Mouse (Mus musculus) forebrain, embryonic 14.5 days (tissue): ENCODE measurements around the gene Dixdc1. TPM values are rescaled to one million over a fixed set of nuclear protein-coding genes. Genes with fewer than 3 reads are reported as not detected.

Experiments
- ATAC-seq: fragments of 200-750 bp; cut with Nextera tagmentation; 2 replicates; pipeline ENCODE4 v1.8.0; 2017; ENCODE audit warnings: mild to moderate bottlenecking, moderate library complexity
- DNase-seq: peaks from one replicate; pipeline ENCODE4 v3.0.0-alpha.2; 2015; ENCODE audit warnings: low spot score
- H3K27ac ChIP-seq: fragments of 300-500 bp; sonication (generic); 2 replicates; pipeline ENCODE4 v1.5.1; 2014; ENCODE audit warnings: low read depth, mild to moderate bottlenecking, control low read depth, low read length, moderate library complexity
- H3K27me3 ChIP-seq: fragments of 300-500 bp; sonication (generic); replicated peaks from 2 replicates; pipeline ENCODE4 v1.6.1; 2014; ENCODE audit warnings: low read length, control low read depth, mixed read lengths; ENCODE audit not compliant: control insufficient read depth, insufficient read depth
- H3K36me3 ChIP-seq: fragments of 300-500 bp; sonication (generic); 2 replicates; pipeline ENCODE4 v1.6.1; 2014; ENCODE audit warnings: low read length, control low read depth; ENCODE audit not compliant: control insufficient read depth, insufficient read depth
- H3K4me1 ChIP-seq: fragments of 300-500 bp; sonication (generic); 2 replicates; pipeline ENCODE4 v1.6.1; 2014; ENCODE audit warnings: antibody characterized with exemption, low read length, control low read depth; ENCODE audit not compliant: control insufficient read depth, insufficient read depth
- H3K4me2 ChIP-seq: fragments of 300-500 bp; sonication (generic); 2 replicates; pipeline ENCODE4 v1.6.1; 2014; ENCODE audit warnings: mild to moderate bottlenecking, control low read depth, low read length
- H3K4me3 ChIP-seq: fragments of 300-500 bp; sonication (generic); 2 replicates; pipeline ENCODE4 v1.5.1; 2014; ENCODE audit warnings: low read depth, low read length, control low read depth
- H3K9ac ChIP-seq: fragments of 300-500 bp; sonication (generic); 2 replicates; pipeline ENCODE4 v1.6.1; 2014; ENCODE audit warnings: mild to moderate bottlenecking, low read length, control low read depth, moderate library complexity
- H3K9me3 ChIP-seq: fragments of 300-500 bp; sonication (generic); replicated peaks from 2 replicates; pipeline ENCODE4 v1.6.1; 2016; ENCODE audit warnings: low read length, control low read depth, mixed read lengths; ENCODE audit not compliant: control insufficient read depth
- WGBS: fragments of 180-500 bp; shearing (Covaris S2); extraction: QIAGEN DNeasy Blood & Tissue Kit; methylation state at CpG from one replicate; pipeline ENCODE4 v1.1.7; 2014; 5-methylcytosine and 5-hydroxymethylcytosine counted together
- polyA plus RNA-seq: library from polyadenylated mRNA; unstranded; fragments of >200 nt; fragmentation: Nextera tagmentation; extraction: Ambion mirVana; gene quantifications from 2 replicates; pipeline ENCODE4 v1.2.1, GENCODE M21; 2014

The Dixdc1 gene
- polyA plus RNA-seq, 1 experiment from 2014 or later = 21.6 TPM

GRCm38 (mm10) chr9:50681727-50682126 lies 57.6 kb downstream of the Dixdc1 start:
- WGBS = 66% methylated on average over 7 of the region's 7 CpGs
- no peak overlapping the region for H3K9ac ChIP-seq
- no peaks in the 10 kb centered on the region for H3K4me1 ChIP-seq
- H3K27me3 ChIP-seq = no peaks in the 10 kb centered on the region
- no peaks in the 10 kb centered on the region for H3K9me3 ChIP-seq
- H3K27ac ChIP-seq = no peak overlapping the region
- ATAC-seq = no peak
- H3K4me2 ChIP-seq = no peak overlapping the region
- no peak overlapping the region for H3K4me3 ChIP-seq
- peaks cover 78% of the 10 kb centered on the region for H3K36me3 ChIP-seq
- DNase-seq = no peak

DNA sequence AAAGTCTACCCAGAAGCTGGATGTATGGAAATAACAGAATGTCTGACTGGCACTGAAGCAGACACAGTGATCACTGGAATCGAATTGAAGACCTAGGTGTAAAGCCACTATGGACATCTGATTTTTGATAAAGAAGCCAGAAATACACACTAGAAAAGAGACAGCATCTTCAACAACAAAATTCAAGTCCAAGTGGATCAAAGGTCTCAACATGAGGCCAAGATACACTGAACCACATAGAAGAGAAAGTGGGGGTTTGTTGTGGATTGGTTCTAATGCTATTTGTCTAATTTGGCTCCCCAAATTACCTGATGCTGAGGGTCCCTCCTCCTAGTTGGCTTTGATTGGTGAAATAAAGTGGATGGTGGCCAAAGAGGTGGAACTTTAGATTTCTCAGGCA lies 59.9 kb downstream of the Dixdc1 start:
- H3K9ac ChIP-seq = no peak overlapping the region
- peaks cover 62% of the 10 kb centered on the region for H3K36me3 ChIP-seq
- H3K27me3 ChIP-seq = no peaks in the 10 kb centered on the region
- no peaks in the 10 kb centered on the region for H3K4me1 ChIP-seq
- no peak overlapping the region for H3K4me2 ChIP-seq
- no peaks in the 10 kb centered on the region for H3K9me3 ChIP-seq
- 93% methylated on average over 1 of the region's 1 CpGs for WGBS
- no peak for ATAC-seq
- DNase-seq = no peak
- no peak overlapping the region for H3K4me3 ChIP-seq
- H3K27ac ChIP-seq = no peak overlapping the region

DNA sequence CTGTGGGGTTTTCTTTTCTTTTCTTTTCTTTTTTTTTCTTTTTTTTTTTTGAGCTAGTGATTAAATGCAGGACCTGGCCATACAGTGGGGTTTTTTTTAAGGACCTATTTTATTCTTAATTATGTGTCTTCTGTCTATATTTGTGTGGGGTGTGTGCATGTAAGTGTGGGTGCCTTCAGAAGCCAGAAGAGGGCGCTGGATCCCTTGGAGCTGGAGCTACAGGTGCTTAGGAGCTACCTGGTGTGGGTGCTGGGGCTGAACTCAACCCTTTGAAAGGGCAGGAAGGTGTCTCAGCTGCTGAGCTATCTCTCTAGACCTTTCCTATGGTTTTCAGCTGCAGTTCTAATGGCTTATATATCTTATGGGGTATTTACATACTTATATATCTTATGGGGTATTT lies 64.5 kb downstream of the Dixdc1 start:
- Histone ChIP-seq H3K27ac (no peak overlapping the region), H3K4me1 (no peaks in the 10 kb centered on the region), H3K9me3 (no peaks in the 10 kb centered on the region), H3K27me3 (no peaks in the 10 kb centered on the region), H3K36me3 (peaks cover 22% of the 10 kb centered on the region; the same call in 1 of the 2 replicates), H3K4me3 (no peak overlapping the region), H3K4me2 (no peak overlapping the region), H3K9ac (no peak overlapping the region)
- DNase-seq (no peak), ATAC-seq (no peak)
- 37% methylated on average over 1 of the region's 1 CpGs for WGBS

DNA sequence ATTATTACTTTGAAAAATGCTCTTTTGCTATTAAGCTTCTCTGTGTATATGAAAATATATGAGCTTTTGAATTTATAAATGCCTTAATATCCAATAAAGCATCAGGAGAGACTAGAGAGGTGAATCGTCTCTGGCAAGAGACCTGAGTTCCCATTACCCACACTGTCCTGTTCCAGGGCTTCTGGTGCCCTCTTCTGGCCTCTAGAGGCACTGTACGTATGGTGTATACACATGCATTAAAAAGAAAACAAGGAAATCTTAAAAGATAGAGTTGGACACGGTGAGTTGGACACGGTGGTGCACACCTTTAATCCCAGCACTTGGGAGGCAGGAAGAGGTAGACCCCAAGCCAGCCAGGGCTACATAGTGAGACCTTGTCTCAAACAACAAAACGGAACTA lies 68.6 kb downstream of the Dixdc1 start:
- WGBS = 36% methylated on average over 5 of the region's 5 CpGs
- Histone ChIP-seq H3K36me3 (peaks cover 28% of the 10 kb centered on the region), H3K9ac (no peak overlapping the region), H3K4me2 (no peak overlapping the region), H3K4me3 (no peak overlapping the region), H3K9me3 (no peaks in the 10 kb centered on the region), H3K27ac (no peak overlapping the region), H3K27me3 (no peaks in the 10 kb centered on the region), H3K4me1 (no peaks in the 10 kb centered on the region)
- DNase-seq (peak; percentile 68), ATAC-seq (peak; percentile 77; the same call in 1 of the 2 replicates)

DNA sequence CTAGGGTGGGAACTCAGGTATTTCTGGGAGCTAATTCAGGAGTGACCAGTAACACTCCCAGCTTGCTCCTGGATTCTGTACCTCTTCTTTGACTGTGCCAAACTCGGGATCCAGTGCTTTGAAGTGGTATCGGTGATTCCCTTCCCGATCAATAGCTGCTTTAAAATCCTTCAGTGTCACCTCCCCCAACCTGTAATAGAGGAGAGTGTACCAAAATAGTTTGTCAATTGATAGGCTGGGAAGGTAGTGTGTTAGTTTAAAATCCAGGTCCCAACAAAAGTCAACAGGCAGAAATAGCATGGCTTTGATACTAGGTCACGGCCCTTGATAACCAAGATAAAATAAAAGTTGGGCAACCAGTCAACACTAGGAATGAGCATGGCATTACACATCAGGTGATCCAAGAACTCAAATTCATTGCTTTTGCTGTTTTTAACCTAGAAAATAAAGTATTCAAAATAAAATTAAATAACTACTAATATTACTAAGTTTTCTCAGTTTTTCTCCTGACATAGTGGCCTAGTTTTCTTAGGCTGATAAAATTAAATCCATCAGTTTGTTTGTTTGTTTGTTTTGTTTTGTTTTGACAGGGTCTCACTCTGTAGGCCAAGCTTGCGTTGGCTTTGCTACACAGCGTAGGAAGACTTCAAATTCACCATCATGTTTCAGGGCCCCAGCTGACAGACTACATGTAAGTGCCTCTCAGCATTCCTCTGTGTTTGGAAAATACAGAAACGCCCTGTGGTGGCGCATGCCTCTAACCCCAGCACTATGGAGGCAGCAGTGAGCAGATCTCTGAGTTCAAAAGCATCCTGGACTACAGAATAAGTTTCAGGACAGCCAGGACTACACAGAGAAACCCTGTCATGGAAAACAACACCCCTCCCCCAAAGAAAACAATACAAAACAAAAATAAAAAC lies 71.5 kb downstream of the Dixdc1 start:
- Histone ChIP-seq H3K27me3 (no peaks in the 10 kb centered on the region), H3K4me2 (no peak overlapping the region), H3K4me3 (no peak overlapping the region), H3K9ac (no peak overlapping the region), H3K4me1 (no peaks in the 10 kb centered on the region), H3K9me3 (no peaks in the 10 kb centered on the region), H3K36me3 (peaks cover 32% of the 10 kb centered on the region), H3K27ac (no peak overlapping the region)
- ATAC-seq (no peak), DNase-seq (no peak)
- WGBS = 82% methylated on average over 8 of the region's 8 CpGs

- ATAC-seq (no peak), DNase-seq (no peak)
- Histone ChIP-seq H3K27ac (no peak overlapping the region), H3K4me3 (no peak overlapping the region), H3K9ac (no peak overlapping the region), H3K27me3 (no peaks in the 10 kb centered on the region), H3K4me2 (no peak overlapping the region), H3K36me3 (peaks cover 32% of the 10 kb centered on the region), H3K9me3 (no peaks in the 10 kb centered on the region), H3K4me1 (no peaks in the 10 kb centered on the region)
- WGBS = 89% methylated on average over 6 of the region's 6 CpGs
These were observed 72.9 kb downstream of the Dixdc1 start for GRCm38 (mm10) chr9:50666442-50666841.

DNA sequence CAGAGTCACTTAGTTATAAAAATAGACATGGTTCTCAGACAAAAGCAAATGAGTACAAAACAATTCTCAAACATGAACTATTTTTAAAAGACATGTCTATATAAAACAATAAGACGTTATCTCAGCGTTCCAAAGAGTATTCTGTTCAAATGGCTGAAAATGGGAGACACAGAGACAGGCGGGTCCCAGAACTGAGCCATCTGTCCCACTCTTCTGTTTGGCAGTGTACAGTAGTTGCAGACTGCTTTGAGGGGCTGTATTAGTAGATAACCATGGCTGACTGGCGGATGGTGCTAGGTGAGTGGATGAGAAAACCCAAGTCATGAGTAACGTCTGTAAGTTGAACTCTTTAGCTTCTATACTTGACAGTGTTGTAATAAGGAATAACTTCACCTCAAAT lies 74.5 kb downstream of the Dixdc1 start:
- no peak overlapping the region for H3K4me3 ChIP-seq
- peaks cover 6% of the 10 kb centered on the region for H3K4me1 ChIP-seq
- DNase-seq = no peak
- no peak overlapping the region for H3K27ac ChIP-seq
- H3K9me3 ChIP-seq = no peaks in the 10 kb centered on the region
- no peak for ATAC-seq
- 91% methylated on average over 5 of the region's 5 CpGs for WGBS
- no peaks in the 10 kb centered on the region for H3K27me3 ChIP-seq
- H3K9ac ChIP-seq = no peak overlapping the region
- H3K4me2 ChIP-seq = no peak overlapping the region
- peaks cover 32% of the 10 kb centered on the region for H3K36me3 ChIP-seq

DNA sequence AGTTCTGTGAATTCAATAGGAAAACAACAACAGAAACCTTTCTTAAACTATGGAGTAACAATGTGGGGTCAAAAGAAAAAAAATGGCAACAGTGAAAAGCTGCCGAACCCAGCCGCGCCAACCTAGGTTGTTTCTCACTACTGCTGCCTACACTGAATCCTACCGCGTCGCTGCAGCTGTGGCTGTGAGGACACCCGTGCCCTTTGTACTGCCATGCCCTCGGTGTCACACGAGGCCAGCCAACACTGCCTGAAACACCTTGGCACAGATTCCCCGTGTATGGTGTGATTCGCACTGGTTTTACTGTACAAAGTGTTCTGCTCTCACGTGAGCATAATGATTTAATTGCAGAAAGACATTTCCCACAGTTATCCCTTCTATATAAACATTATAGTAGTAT lies 78.9 kb downstream of the Dixdc1 start:
- peak overlapping the region; percentile 88 for H3K4me3 ChIP-seq
- ATAC-seq (no peak), DNase-seq (peak; percentile 16)
- H3K9ac ChIP-seq = peak overlapping the region; percentile 93; the same call in 1 of the 2 replicates
- peaks cover 25% of the 10 kb centered on the region for H3K36me3 ChIP-seq
- H3K27ac ChIP-seq = no peak overlapping the region
- 12% methylated on average over 12 of the region's 12 CpGs for WGBS
- H3K27me3 ChIP-seq = no peaks in the 10 kb centered on the region
- H3K4me2 ChIP-seq = peak overlapping the region; percentile 79
- peaks cover 11% of the 10 kb centered on the region for H3K4me1 ChIP-seq
- no peaks in the 10 kb centered on the region for H3K9me3 ChIP-seq
